Mouse (Mus musculus) embryonic facial prominence, embryonic 13.5 days (tissue): ENCODE measurements around the gene Tymp. TPM values are rescaled to one million over a fixed set of nuclear protein-coding genes. Genes with fewer than 3 reads are reported as not detected.
A peak's percentile ranks its signal among the peaks of the same experiment; 100 is the strongest.

Experiments
- ATAC-seq: fragments of 200-750 bp; cut with Nextera tagmentation; 2 replicates; pipeline ENCODE4 v1.8.0; 2017; ENCODE audit warnings: low read depth; ENCODE audit not compliant: insufficient number of reproducible peaks, insufficient read depth, low FRiP score, low TSS enrichment
- H3K27ac ChIP-seq: fragments of 300-500 bp; sonication (generic); 2 replicates; pipeline ENCODE4 v1.5.1; 2015; ENCODE audit warnings: moderate library complexity, mild to moderate bottlenecking, inconsistent platforms
- H3K27me3 ChIP-seq: fragments of 300-500 bp; sonication (generic); 2 replicates; pipeline ENCODE4 v1.6.1; 2015; ENCODE audit warnings: mild to moderate bottlenecking, inconsistent platforms
- H3K36me3 ChIP-seq: fragments of 300-500 bp; sonication (generic); 2 replicates; pipeline ENCODE4 v1.6.1; 2015; ENCODE audit warnings: mild to moderate bottlenecking, inconsistent platforms
- H3K4me1 ChIP-seq: fragments of 300-500 bp; sonication (generic); 2 replicates; pipeline ENCODE4 v1.6.1; 2015; ENCODE audit warnings: inconsistent platforms
- H3K4me2 ChIP-seq: fragments of 300-500 bp; sonication (generic); 2 replicates; pipeline ENCODE4 v1.6.1; 2015; ENCODE audit warnings: moderate library complexity, mild to moderate bottlenecking, inconsistent platforms
- H3K4me3 ChIP-seq: fragments of 300-500 bp; sonication (generic); 2 replicates; pipeline ENCODE4 v1.5.1; 2015; ENCODE audit warnings: mild to moderate bottlenecking, inconsistent platforms
- H3K9ac ChIP-seq: fragments of 300-500 bp; sonication (generic); 2 replicates; pipeline ENCODE4 v1.6.1; 2015; ENCODE audit warnings: mild to moderate bottlenecking, inconsistent platforms
- H3K9me3 ChIP-seq: fragments of 300-500 bp; sonication (generic); 2 replicates; pipeline ENCODE4 v1.6.1; 2016; ENCODE audit warnings: inconsistent platforms
- WGBS: fragments of 180-500 bp; shearing (Covaris S2); methylation state at CpG from one replicate; pipeline ENCODE4 v1.1.7; 2015; ENCODE audit warnings: mixed read lengths; 5-methylcytosine and 5-hydroxymethylcytosine counted together
- polyA plus RNA-seq: library from polyadenylated mRNA; unstranded; fragments of >200 nt; fragmentation: Nextera tagmentation; extraction: Ambion mirVana; gene quantifications from 2 replicates; pipeline ENCODE4 v1.2.1, GENCODE M21; 2015

Tymp gene
- polyA plus RNA-seq: 1.4 and 1.6 TPM in 2 replicates

GRCm38 (mm10) chr15:89376957-89377356 is at the start of gene Tymp:
Tymp (minus strand) TSS chr15:89377039.
- 14% methylated on average over 16 of the region's 16 CpGs for WGBS
- ATAC-seq: no peak
- Histone ChIP-seq H3K36me3 (peaks cover 9% of the 10 kb centered on the region), H3K4me3 (peak within 1 kb of the TSS; percentile 16), H3K9ac (peak within 1 kb of the TSS; percentile 22; the same call in 1 of the 2 replicates), H3K4me1 (peaks cover 44% of the 10 kb centered on the region), H3K27me3 (peaks cover 57% of the 10 kb centered on the region), H3K27ac (no peak within 1 kb of the TSS), H3K9me3 (no peaks in the 10 kb centered on the region), H3K4me2 (peak within 1 kb of the TSS; percentile 72)

- ATAC-seq: no peak
- Histone ChIP-seq H3K27ac (no peak within 1 kb of the TSS), H3K9ac (peak within 1 kb of the TSS; percentile 57; the same call in 1 of the 2 replicates), H3K9me3 (no peaks in the 10 kb centered on the region), H3K4me1 (peaks cover 16% of the 10 kb centered on the region), H3K4me2 (peak within 1 kb of the TSS; percentile 20; the same call in 1 of the 2 replicates), H3K27me3 (no peaks in the 10 kb centered on the region), H3K4me3 (no peak within 1 kb of the TSS), H3K36me3 (peaks cover 36% of the 10 kb centered on the region)
- 21% methylated on average over 6 of the region's 6 CpGs for WGBS
Measured at GRCm38 (mm10) chr15:89425711-89426121, 48.9 kb upstream of the Tymp start, which contains the start of gene Cpt1b. Cpt1b (minus strand) TSS chr15:89425863.

- H3K27me3 ChIP-seq: no peaks in the 10 kb centered on the region
- peaks cover 45% of the 10 kb centered on the region for H3K36me3 ChIP-seq
- no peak overlapping the region for H3K4me2 ChIP-seq
- H3K4me3 ChIP-seq: no peak overlapping the region
- no peak for ATAC-seq
- peaks cover 16% of the 10 kb centered on the region for H3K4me1 ChIP-seq
- no peaks in the 10 kb centered on the region for H3K9me3 ChIP-seq
- 80% methylated on average over 8 of the region's 8 CpGs for whole genome bisulfite sequencing
- H3K9ac ChIP-seq: no peak overlapping the region
- H3K27ac ChIP-seq: no peak overlapping the region
Measured at GRCm38 (mm10) chr15:89424621-89425020, 47.8 kb upstream of the Tymp start.

GRCm38 (mm10) chr15:89421938-89422337 is 45.1 kb upstream of the Tymp start:
- ATAC-seq: no peak

GRCm38 (mm10) chr15:89415282-89415681 is 38.4 kb upstream of the Tymp start:
- no peak for ATAC-seq
- H3K27me3 ChIP-seq: no peaks in the 10 kb centered on the region

More at GRCm38 (mm10) chr15:89421938-89422337, 45.1 kb upstream of the Tymp start:
- Histone ChIP-seq H3K4me3 (no peak overlapping the region), H3K9me3 (no peaks in the 10 kb centered on the region), H3K4me2 (no peak overlapping the region), H3K27me3 (no peaks in the 10 kb centered on the region), H3K36me3 (peaks cover 39% of the 10 kb centered on the region), H3K27ac (no peak overlapping the region), H3K4me1 (peaks cover 7% of the 10 kb centered on the region; the same call in 1 of the 2 replicates), H3K9ac (no peak overlapping the region)
- 88% methylated on average over 9 of the region's 9 CpGs for WGBS

GRCm38 (mm10) chr15:89410118-89410517 is 33.3 kb upstream of the Tymp start, which contains the start of gene Syce3:
Syce3 (minus strand) TSS chr15:89410503.
- no peak within 1 kb of the TSS for H3K9ac ChIP-seq
- 82% methylated on average over 20 of the region's 24 CpGs for WGBS
- no peaks in the 10 kb centered on the region for H3K36me3 ChIP-seq
- 0 out of 2 replicates have a peak, but pooled peaks have one; percentile 52 for ATAC-seq
- no peak within 1 kb of the TSS for H3K4me2 ChIP-seq
- peaks cover 9% of the 10 kb centered on the region; the same call in 1 of the 2 replicates for H3K9me3 ChIP-seq
- H3K27me3 ChIP-seq: no peaks in the 10 kb centered on the region
- no peak within 1 kb of the TSS for H3K4me3 ChIP-seq
- no peak within 1 kb of the TSS for H3K27ac ChIP-seq
- no peaks in the 10 kb centered on the region for H3K4me1 ChIP-seq

More at GRCm38 (mm10) chr15:89415282-89415681, 38.4 kb upstream of the Tymp start:
- Histone ChIP-seq H3K9me3 (no peaks in the 10 kb centered on the region), H3K9ac (no peak overlapping the region), H3K4me3 (no peak overlapping the region), H3K36me3 (peaks cover 12% of the 10 kb centered on the region), H3K4me1 (no peaks in the 10 kb centered on the region), H3K27ac (no peak overlapping the region), H3K4me2 (no peak overlapping the region)
- WGBS: 88% methylated on average over 8 of the region's 8 CpGs

- H3K9ac ChIP-seq: no peak overlapping the region
- no peaks in the 10 kb centered on the region for H3K27me3 ChIP-seq
- no peak for ATAC-seq
Measured at GRCm38 (mm10) chr15:89406691-89407090, 29.9 kb upstream of the Tymp start.

GRCm38 (mm10) chr15:89404831-89405623 is 28.2 kb upstream of the Tymp start:
- Histone ChIP-seq H3K4me1 (no peaks in the 10 kb centered on the region), H3K36me3 (no peaks in the 10 kb centered on the region), H3K9me3 (peaks cover 9% of the 10 kb centered on the region; the same call in 1 of the 2 replicates), H3K4me2 (no peak overlapping the region), H3K27ac (no peak overlapping the region), H3K27me3 (no peaks in the 10 kb centered on the region), H3K4me3 (no peak overlapping the region), H3K9ac (no peak overlapping the region)
- WGBS: 81% methylated on average over 10 of the region's 10 CpGs
- ATAC-seq: no peak

More at GRCm38 (mm10) chr15:89406691-89407090, 29.9 kb upstream of the Tymp start:
- no peaks in the 10 kb centered on the region for H3K4me1 ChIP-seq
- H3K27ac ChIP-seq: no peak overlapping the region
- H3K9me3 ChIP-seq: peaks cover 9% of the 10 kb centered on the region; the same call in 1 of the 2 replicates
- no peak overlapping the region for H3K4me3 ChIP-seq
- H3K36me3 ChIP-seq: no peaks in the 10 kb centered on the region
- no peak overlapping the region for H3K4me2 ChIP-seq

- Histone ChIP-seq H3K4me2 (no peak overlapping the region), H3K27me3 (no peaks in the 10 kb centered on the region), H3K4me3 (no peak overlapping the region), H3K9ac (no peak overlapping the region), H3K27ac (no peak overlapping the region), H3K4me1 (no peaks in the 10 kb centered on the region), H3K9me3 (0 out of 2 replicates have a peak, but pooled peaks cover 5% of the 10 kb centered on the region), H3K36me3 (no peaks in the 10 kb centered on the region)
- 92% methylated on average over 1 of the region's 1 CpGs for WGBS
- no peak for ATAC-seq
Measured at GRCm38 (mm10) chr15:89402471-89402870, 25.6 kb upstream of the Tymp start.

GRCm38 (mm10) chr15:89399716-89400115 is 22.9 kb upstream of the Tymp start:
- H3K9me3 ChIP-seq: no peaks in the 10 kb centered on the region
- WGBS: 47% methylated on average over 1 of the region's 1 CpGs
- H3K27ac ChIP-seq: no peak overlapping the region
- H3K36me3 ChIP-seq: no peaks in the 10 kb centered on the region
- no peak overlapping the region for H3K4me2 ChIP-seq
- no peak overlapping the region for H3K4me3 ChIP-seq
- no peaks in the 10 kb centered on the region for H3K27me3 ChIP-seq
- H3K4me1 ChIP-seq: no peaks in the 10 kb centered on the region
- no peak overlapping the region for H3K9ac ChIP-seq
- ATAC-seq: no peak

GRCm38 (mm10) chr15:89398146-89398545 is 21.3 kb upstream of the Tymp start:
- Histone ChIP-seq H3K27ac (no peak overlapping the region), H3K4me2 (no peak overlapping the region), H3K4me3 (no peak overlapping the region), H3K4me1 (no peaks in the 10 kb centered on the region), H3K9me3 (no peaks in the 10 kb centered on the region), H3K36me3 (no peaks in the 10 kb centered on the region), H3K27me3 (no peaks in the 10 kb centered on the region), H3K9ac (no peak overlapping the region)
- no peak for ATAC-seq
- WGBS: 84% methylated on average over 2 of the region's 2 CpGs

GRCm38 (mm10) chr15:89396883-89397282 is 20.0 kb upstream of the Tymp start:
- H3K4me3 ChIP-seq: no peak overlapping the region
- no peak for ATAC-seq
- no peaks in the 10 kb centered on the region for H3K27me3 ChIP-seq
- no peaks in the 10 kb centered on the region for H3K9me3 ChIP-seq
- WGBS: 87% methylated on average over 4 of the region's 4 CpGs
- no peaks in the 10 kb centered on the region for H3K36me3 ChIP-seq
- no peak overlapping the region for H3K9ac ChIP-seq
- H3K4me2 ChIP-seq: no peak overlapping the region
- no peaks in the 10 kb centered on the region for H3K4me1 ChIP-seq
- no peak overlapping the region for H3K27ac ChIP-seq
